Mouse (Mus musculus) bone marrow macrophage, adult 2 months (primary cell): ENCODE data around the gene Slc37a1.

Source experiments
- CTCF ChIP-seq: IDR thresholded peaks from 2 replicates; pipeline ENCODE4 v1.5.1; 2012; ENCODE audit warnings: low read depth, mild to moderate bottlenecking, low read length, moderate library complexity
- POLR2A ChIP-seq: IDR thresholded peaks from 2 replicates; pipeline ENCODE4 v1.6.1; 2012; ENCODE audit warnings: mild to moderate bottlenecking, low read depth, low read length, borderline replicate concordance

GRCm38 (mm10) chr17:31277931-31278330 is 8.7 kb upstream of the Slc37a1 start:
- no peak for TF ChIP-seq CTCF
- no peak for TF ChIP-seq POLR2A
